Mouse (Mus musculus) embryonic facial prominence, embryonic 15.5 days (tissue): Measurements from ENCODE around the gene Nr1d1. TPM values are rescaled to one million over a fixed set of nuclear protein-coding genes. Genes with fewer than 3 reads are reported as not detected.

Experiments
- ATAC-seq: fragments of 200-750 bp; cut with Nextera tagmentation; 2 replicates; pipeline ENCODE4 v1.8.0; 2017; ENCODE audit warnings: low read depth, moderate TSS enrichment; ENCODE audit not compliant: insufficient number of reproducible peaks, low FRiP score, low TSS enrichment
- H3K27ac ChIP-seq: fragments of 300-500 bp; sonication (generic); replicated peaks from 2 replicates; pipeline ENCODE4 v1.5.1; 2015; ENCODE audit warnings: mild to moderate bottlenecking, inconsistent platforms
- H3K27me3 ChIP-seq: fragments of 300-500 bp; sonication (generic); 2 replicates; pipeline ENCODE4 v1.6.1; 2015; ENCODE audit warnings: inconsistent platforms
- H3K36me3 ChIP-seq: fragments of 300-500 bp; sonication (generic); 2 replicates; pipeline ENCODE4 v1.6.1; 2015; ENCODE audit warnings: mild to moderate bottlenecking, inconsistent platforms
- H3K4me1 ChIP-seq: fragments of 300-500 bp; sonication (generic); 2 replicates; pipeline ENCODE4 v1.6.1; 2015; ENCODE audit warnings: inconsistent platforms
- H3K4me2 ChIP-seq: fragments of 300-500 bp; sonication (generic); replicated peaks from 2 replicates; pipeline ENCODE4 v1.6.1; 2015; ENCODE audit warnings: mild to moderate bottlenecking, inconsistent platforms
- H3K4me3 ChIP-seq: fragments of 300-500 bp; sonication (generic); replicated peaks from 2 replicates; pipeline ENCODE4 v1.5.1; 2015; ENCODE audit warnings: mild to moderate bottlenecking, inconsistent platforms
- H3K9ac ChIP-seq: fragments of 300-500 bp; sonication (generic); 2 replicates; pipeline ENCODE4 v1.6.1; 2015; ENCODE audit warnings: inconsistent platforms
- H3K9me3 ChIP-seq: fragments of 300-500 bp; sonication (generic); replicated peaks from 2 replicates; pipeline ENCODE4 v1.6.1; 2016; ENCODE audit warnings: inconsistent platforms
- WGBS: fragments of 180-500 bp; shearing (Covaris S2); methylation state at CpG from one replicate; pipeline ENCODE4 v1.1.7; 2015; 5-methylcytosine and 5-hydroxymethylcytosine counted together
- polyA plus RNA-seq: library from polyadenylated mRNA; unstranded; fragments of >200 nt; fragmentation: Nextera tagmentation; extraction: Ambion mirVana; gene quantifications from 2 replicates; pipeline ENCODE4 v1.2.1, GENCODE M21; 2015

Nr1d1 gene
- polyA plus RNA-seq, 1 experiment from 2014 or later = 1.7 TPM

GRCm38 (mm10) chr11:98795714-98796514 lies 20.8 kb upstream of the Nr1d1 start:
- H3K4me2 ChIP-seq = peak overlapping the region; percentile 81
- peaks cover 29% of the 10 kb centered on the region for H3K36me3 ChIP-seq
- H3K27ac ChIP-seq = peak overlapping the region; percentile 100
- peak overlapping the region; percentile 100 for H3K9ac ChIP-seq
- no peaks in the 10 kb centered on the region for H3K27me3 ChIP-seq
- 0% methylated on average over 63 of the region's 74 CpGs for WGBS
- ATAC-seq = peak; percentile 30
- H3K4me3 ChIP-seq = peak overlapping the region; percentile 99
- peaks cover 28% of the 10 kb centered on the region for H3K4me1 ChIP-seq
- no peaks in the 10 kb centered on the region for H3K9me3 ChIP-seq

- Histone ChIP-seq H3K4me2 (peak within 1 kb of the TSS; percentile 81), H3K27ac (peak within 1 kb of the TSS; percentile 100), H3K4me3 (peak within 1 kb of the TSS; percentile 99), H3K9ac (peak within 1 kb of the TSS; percentile 100), H3K27me3 (no peaks in the 10 kb centered on the region), H3K4me1 (peaks cover 28% of the 10 kb centered on the region), H3K9me3 (no peaks in the 10 kb centered on the region), H3K36me3 (peaks cover 22% of the 10 kb centered on the region)
- ATAC-seq = peak; percentile 82
- WGBS = under 1% methylated on average over 43 of the region's 89 CpGs
These were observed 20.0 kb upstream of the Nr1d1 start, which contains the start of gene Msl1 for GRCm38 (mm10) chr11:98795015-98795713. Gene Msl1, plus strand, starts transcription at chr11:98795516.

GRCm38 (mm10) chr11:98794469-98795014 lies 19.4 kb upstream of the Nr1d1 start:
- peak overlapping the region; percentile 100 for H3K27ac ChIP-seq
- under 1% methylated on average over 25 of the region's 30 CpGs for WGBS
- no peaks in the 10 kb centered on the region for H3K27me3 ChIP-seq
- ATAC-seq = peak; percentile 8
- peak overlapping the region; percentile 99 for H3K4me3 ChIP-seq
- H3K36me3 ChIP-seq = peaks cover 16% of the 10 kb centered on the region
- H3K4me2 ChIP-seq = peak overlapping the region; percentile 81
- H3K9me3 ChIP-seq = no peaks in the 10 kb centered on the region
- H3K4me1 ChIP-seq = peaks cover 32% of the 10 kb centered on the region
- peak overlapping the region; percentile 100 for H3K9ac ChIP-seq

GRCm38 (mm10) chr11:98792081-98792480 lies 16.9 kb upstream of the Nr1d1 start:
- H3K27ac ChIP-seq = no peak overlapping the region

GRCm38 (mm10) chr11:98791448-98791847 lies 16.3 kb upstream of the Nr1d1 start:
- peaks cover 25% of the 10 kb centered on the region for H3K4me1 ChIP-seq
- no peak overlapping the region for H3K27ac ChIP-seq
- no peaks in the 10 kb centered on the region for H3K9me3 ChIP-seq
- 83% methylated on average over 1 of the region's 1 CpGs for WGBS
- ATAC-seq = no peak
- H3K4me3 ChIP-seq = no peak overlapping the region
- H3K9ac ChIP-seq = no peak overlapping the region
- H3K27me3 ChIP-seq = no peaks in the 10 kb centered on the region
- H3K4me2 ChIP-seq = no peak overlapping the region
- no peaks in the 10 kb centered on the region for H3K36me3 ChIP-seq

More at GRCm38 (mm10) chr11:98792081-98792480, 16.9 kb upstream of the Nr1d1 start:
- no peak for ATAC-seq
- H3K9me3 ChIP-seq = no peaks in the 10 kb centered on the region
- no peak overlapping the region for H3K9ac ChIP-seq
- no peak overlapping the region for H3K4me2 ChIP-seq
- no peaks in the 10 kb centered on the region for H3K36me3 ChIP-seq
- no peak overlapping the region for H3K4me3 ChIP-seq
- WGBS = 13% methylated on average over 4 of the region's 4 CpGs
- H3K27me3 ChIP-seq = no peaks in the 10 kb centered on the region
- H3K4me1 ChIP-seq = peaks cover 18% of the 10 kb centered on the region

GRCm38 (mm10) chr11:98790631-98791205 lies 15.6 kb upstream of the Nr1d1 start:
- H3K9me3 ChIP-seq = no peaks in the 10 kb centered on the region
- H3K27me3 ChIP-seq = no peaks in the 10 kb centered on the region
- 82% methylated on average over 5 of the region's 5 CpGs for whole genome bisulfite sequencing
- H3K4me1 ChIP-seq = peaks cover 32% of the 10 kb centered on the region
- H3K4me3 ChIP-seq = no peak overlapping the region
- no peak overlapping the region for H3K27ac ChIP-seq
- no peak overlapping the region for H3K4me2 ChIP-seq
- no peaks in the 10 kb centered on the region for H3K36me3 ChIP-seq
- no peak overlapping the region for H3K9ac ChIP-seq
- no peak for ATAC-seq

GRCm38 (mm10) chr11:98789824-98790223 lies 14.7 kb upstream of the Nr1d1 start:
- Histone ChIP-seq H3K9ac (no peak overlapping the region), H3K9me3 (no peaks in the 10 kb centered on the region), H3K36me3 (no peaks in the 10 kb centered on the region), H3K4me2 (peak overlapping the region; percentile 91), H3K27me3 (no peaks in the 10 kb centered on the region), H3K27ac (peak overlapping the region; percentile 89), H3K4me3 (peak overlapping the region; percentile 54), H3K4me1 (peaks cover 41% of the 10 kb centered on the region)
- ATAC-seq = no peak
- WGBS = 31% methylated on average over 5 of the region's 5 CpGs

- Histone ChIP-seq H3K27ac (peak overlapping the region; percentile 89), H3K4me3 (peak overlapping the region; percentile 54), H3K4me1 (peaks cover 44% of the 10 kb centered on the region), H3K36me3 (no peaks in the 10 kb centered on the region), H3K9ac (peak overlapping the region; percentile 55), H3K9me3 (no peaks in the 10 kb centered on the region), H3K4me2 (peak overlapping the region; percentile 91), H3K27me3 (no peaks in the 10 kb centered on the region)
- ATAC-seq = no peak
- under 1% methylated on average over 25 of the region's 25 CpGs for WGBS
These were observed 14.2 kb upstream of the Nr1d1 start for GRCm38 (mm10) chr11:98789219-98789807.

GRCm38 (mm10) chr11:98788550-98789218 lies 13.6 kb upstream of the Nr1d1 start:
- peak overlapping the region; percentile 54 for H3K4me3 ChIP-seq
- peak overlapping the region; percentile 89 for H3K27ac ChIP-seq
- H3K4me2 ChIP-seq = peak overlapping the region; percentile 91
- ATAC-seq = peak; percentile 85
- H3K27me3 ChIP-seq = no peaks in the 10 kb centered on the region
- H3K36me3 ChIP-seq = no peaks in the 10 kb centered on the region
- peaks cover 45% of the 10 kb centered on the region for H3K4me1 ChIP-seq
- 7% methylated on average over 18 of the region's 18 CpGs for WGBS
- H3K9me3 ChIP-seq = no peaks in the 10 kb centered on the region
- 0 out of 2 replicates have a peak overlapping the region, but pooled peaks have one; percentile 24 for H3K9ac ChIP-seq

- ATAC-seq = no peak
- Histone ChIP-seq H3K4me1 (peaks cover 47% of the 10 kb centered on the region), H3K27me3 (no peaks in the 10 kb centered on the region), H3K9me3 (no peaks in the 10 kb centered on the region), H3K4me2 (0 out of 2 replicates have a peak overlapping the region, but pooled peaks have one; percentile 91), H3K36me3 (no peaks in the 10 kb centered on the region), H3K9ac (no peak overlapping the region), H3K4me3 (no peak overlapping the region), H3K27ac (peak overlapping the region; percentile 89)
- WGBS = 91% methylated on average over 5 of the region's 5 CpGs
These were observed 13.0 kb upstream of the Nr1d1 start for GRCm38 (mm10) chr11:98788139-98788538.
